Mouse (Mus musculus): ENCODE data around the gene Acly. TPM values are rescaled to one million over a fixed set of nuclear protein-coding genes. Genes with fewer than 3 reads are reported as not detected.

Gene Acly
- polyA plus RNA-seq, 1 experiment from 2014 or later = 162 TPM

GRCm38 (mm10) chr11:100465229-100465792 lies 62.5 kb downstream of the Acly start:
- POLR2A ChIA-PET = no interaction called here
- TF ChIP-seq CTCF (IDR thresholded peaks at IDR 0.05) = no peak
- DNase-seq (ENCODE audit: low read depth, low spot score) (no peak), ATAC-seq (no peak)
- no peaks in the 10 kb centered on the region for H3K27me3 ChIP-seq
- in situ Hi-C loops (cut with MboI; ENCODE audit: low pct_unique_long_range_greater_than_20kb) = loop anchor here (5.0 kb wide), 2 partner anchors 38 to 108 kb away; partner anchors contain the start of gene Hap1
- CTCF ChIA-PET = no interaction called here

GRCm38 (mm10) chr11:100462699-100463098 lies 65.1 kb downstream of the Acly start:
- in situ Hi-C loops (cut with MboI; ENCODE audit: low pct_unique_long_range_greater_than_20kb) = no loop called here
- POLR2A ChIA-PET = no interaction called here
- DNase-seq (ENCODE audit: low read depth, low spot score) (no peak), ATAC-seq (no peak)
- no peak for TF ChIP-seq CTCF (IDR thresholded peaks at IDR 0.05)
- H3K27me3 ChIP-seq = no peaks in the 10 kb centered on the region
- CTCF ChIA-PET = no interaction called here

- CTCF ChIA-PET = interaction anchor here (1.4 to 2.0 kb wide), 2 partner anchors 12 to 15 kb away, joined by 3 to 7 read pairs; partner anchors contain the start of gene Klhl11
- ATAC-seq = no peak
- POLR2A ChIA-PET = no interaction called here
- H3K27me3 ChIP-seq = no peaks in the 10 kb centered on the region
- TF ChIP-seq CTCF (IDR thresholded peaks at IDR 0.05) = no peak
- DNase-seq (ENCODE audit: low read depth, low spot score) = no peak
- in situ Hi-C loops (cut with MboI; ENCODE audit: low pct_unique_long_range_greater_than_20kb) = no loop called here
Observed at GRCm38 (mm10) chr11:100457711-100458110, 70.1 kb downstream of the Acly start.

GRCm38 (mm10) chr11:100457247-100457646 lies 70.6 kb downstream of the Acly start:
- no peaks in the 10 kb centered on the region for H3K27me3 ChIP-seq
- CTCF ChIA-PET = interaction anchor here (1.1 to 2.0 kb wide), 4 partner anchors 12 to 32 kb away, joined by 3 to 7 read pairs (median 4); partner anchors contain the start of gene Klhl11
- POLR2A ChIA-PET = no interaction called here
- no peak for TF ChIP-seq CTCF (IDR thresholded peaks at IDR 0.05)
- no peak for DNase-seq (ENCODE audit: low read depth, low spot score)
- no peak for ATAC-seq
- in situ Hi-C loops (cut with MboI; ENCODE audit: low pct_unique_long_range_greater_than_20kb) = no loop called here

GRCm38 (mm10) chr11:100442625-100443024 lies 85.2 kb downstream of the Acly start:
- CTCF ChIA-PET = no interaction called here
- in situ Hi-C loops (cut with MboI; ENCODE audit: low pct_unique_long_range_greater_than_20kb) = no loop called here
- no peak for DNase-seq (ENCODE audit: low read depth, low spot score)
- TF ChIP-seq CTCF (IDR thresholded peaks at IDR 0.05) = no peak
- POLR2A ChIA-PET = no interaction called here
- no peaks in the 10 kb centered on the region for H3K27me3 ChIP-seq
- ATAC-seq = no peak

GRCm38 (mm10) chr11:100441797-100442196 lies 86.0 kb downstream of the Acly start, which contains the start of the genes Nt5c3b and Klhl10:
Gene Nt5c3b, minus strand, starts transcription at chr11:100441808.
Gene Klhl10, plus strand, starts transcription at chr11:100441917.
- POLR2A ChIA-PET = interaction anchor here (1.3 kb wide), 1 partner anchor 30 kb away, joined by 5 read pairs; the partner anchor contains the start of gene Klhl11
- no peaks in the 10 kb centered on the region for H3K27me3 ChIP-seq
- in situ Hi-C loops (cut with MboI; ENCODE audit: low pct_unique_long_range_greater_than_20kb) = no loop called here
- CTCF ChIA-PET = no interaction called here
- no peak for TF ChIP-seq CTCF (IDR thresholded peaks at IDR 0.05)
- ATAC-seq (no peak), DNase-seq (ENCODE audit: low read depth, low spot score) (no peak)

- peak; percentile 38 for ATAC-seq
- in situ Hi-C loops (cut with MboI; ENCODE audit: low pct_unique_long_range_greater_than_20kb) = no loop called here
- POLR2A ChIA-PET = interaction anchor here (1.3 kb wide), 1 partner anchor 31 kb away, joined by 5 read pairs; the partner anchor contains the start of gene Klhl11
- no peak for DNase-seq (ENCODE audit: low read depth, low spot score)
- CTCF ChIA-PET = no interaction called here
- TF ChIP-seq CTCF (IDR thresholded peaks at IDR 0.05) = no peak
- H3K27me3 ChIP-seq = no peaks in the 10 kb centered on the region
Observed at GRCm38 (mm10) chr11:100440691-100441522, 86.9 kb downstream of the Acly start.

GRCm38 (mm10) chr11:100437901-100438300 lies 89.9 kb downstream of the Acly start:
- peak; percentile 30 for DNase-seq (ENCODE audit: low read depth, low spot score)

GRCm38 (mm10) chr11:100435678-100436246 lies 92.0 kb downstream of the Acly start:
- in situ Hi-C loops (cut with MboI; ENCODE audit: low pct_unique_long_range_greater_than_20kb) = no loop called here
- ChIA-PET CTCF (interaction anchor here (1.0 to 1.2 kb wide), 3 partner anchors 10 to 41 kb away, joined by 3 to 5 read pairs (median 4); no protein-coding TSS in a partner anchor), POLR2A (interaction anchor here (0.7 kb wide), 1 partner anchor 50 kb away, joined by 3 read pairs; no protein-coding TSS in a partner anchor)
- no peak for TF ChIP-seq CTCF (IDR thresholded peaks at IDR 0.05)
- H3K27me3 ChIP-seq = no peaks in the 10 kb centered on the region
- ATAC-seq = no peak
- no peak for DNase-seq (ENCODE audit: low read depth, low spot score)

More at GRCm38 (mm10) chr11:100437901-100438300, 89.9 kb downstream of the Acly start:
- in situ Hi-C loops (cut with MboI; ENCODE audit: low pct_unique_long_range_greater_than_20kb) = no loop called here
- POLR2A ChIA-PET = no interaction called here
- no peaks in the 10 kb centered on the region for H3K27me3 ChIP-seq
- CTCF ChIA-PET = interaction anchor here (0.7 to 2.6 kb wide), 3 partner anchors 9 to 45 kb away, joined by 3 to 15 read pairs (median 3); no protein-coding TSS in a partner anchor
- ATAC-seq = no peak
- TF ChIP-seq CTCF (IDR thresholded peaks at IDR 0.05) = no peak

- in situ Hi-C loops (cut with MboI; ENCODE audit: low pct_unique_long_range_greater_than_20kb) = no loop called here
- ATAC-seq (no peak), DNase-seq (ENCODE audit: low read depth, low spot score) (no peak)
- TF ChIP-seq CTCF (IDR thresholded peaks at IDR 0.05) = no peak
- CTCF ChIA-PET = no interaction called here
- no peaks in the 10 kb centered on the region for H3K27me3 ChIP-seq
- POLR2A ChIA-PET = interaction anchor here (0.6 kb wide), 1 partner anchor 1011 kb away, joined by 3 read pairs; no protein-coding TSS in a partner anchor
Observed at GRCm38 (mm10) chr11:100432002-100432401, 95.8 kb downstream of the Acly start.
